Mouse (Mus musculus) MEL-GATA-1-ER (cell line): ENCODE measurements around the gene Gm16368.
"Not testable (repeated sequence)": the region's sequence is repeated elsewhere in the genome, so short reads cannot be mapped to it uniquely, and the experiment has no call there.

Experiments
- DNase-seq: peaks from one replicate; pipeline ENCODE4 v3.0.0-alpha.2; 2012; ENCODE audit warnings: low read depth; ENCODE audit errors: extremely low read depth

Gm16368 gene

DNA sequence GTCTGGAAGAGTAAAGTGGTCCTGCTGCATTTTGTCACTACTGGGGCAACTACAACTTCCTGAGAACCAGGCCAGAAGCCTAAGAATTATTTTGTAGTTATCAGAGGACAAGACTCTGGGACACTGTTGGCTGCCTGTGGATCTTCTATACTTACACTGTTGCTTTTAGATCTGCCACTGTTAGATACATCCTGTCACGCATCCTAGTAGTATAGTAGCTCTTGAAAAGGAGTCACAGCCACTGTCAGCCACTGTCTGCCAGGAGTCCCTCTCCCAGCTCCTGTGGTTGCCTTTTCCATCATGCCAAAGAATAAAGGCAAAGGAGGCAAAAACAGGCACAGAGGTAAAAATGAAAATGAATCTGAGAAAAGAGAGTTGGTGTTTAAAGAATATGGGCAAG, at the start of gene Gm16368:
Gene Gm16368, plus strand, starts transcription at position 301 of the 400 bp plus-strand sequence.
- not testable (repeated sequence) for DNase-seq

DNA sequence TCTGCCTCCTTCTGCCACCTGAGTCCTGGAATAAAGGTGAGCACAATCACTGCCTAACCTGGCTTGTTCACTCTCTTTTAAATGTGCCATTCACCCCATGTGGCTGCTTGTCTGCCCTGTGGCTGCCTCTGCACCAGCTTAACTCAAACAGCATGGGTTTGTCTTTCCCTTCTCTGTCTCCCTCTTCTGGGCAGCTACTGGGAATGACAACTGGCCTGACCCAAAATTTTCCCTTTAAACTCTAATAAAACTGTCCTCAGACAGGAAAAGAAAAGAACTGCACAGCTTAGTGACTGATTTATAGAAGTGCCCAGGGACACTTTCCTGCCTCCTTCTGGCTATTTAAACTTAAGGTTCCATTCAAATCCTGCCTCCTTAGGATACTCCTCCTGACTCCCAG, 44.4 kb upstream of the Gm16368 start:
- not testable (repeated sequence) for DNase-seq

DNA sequence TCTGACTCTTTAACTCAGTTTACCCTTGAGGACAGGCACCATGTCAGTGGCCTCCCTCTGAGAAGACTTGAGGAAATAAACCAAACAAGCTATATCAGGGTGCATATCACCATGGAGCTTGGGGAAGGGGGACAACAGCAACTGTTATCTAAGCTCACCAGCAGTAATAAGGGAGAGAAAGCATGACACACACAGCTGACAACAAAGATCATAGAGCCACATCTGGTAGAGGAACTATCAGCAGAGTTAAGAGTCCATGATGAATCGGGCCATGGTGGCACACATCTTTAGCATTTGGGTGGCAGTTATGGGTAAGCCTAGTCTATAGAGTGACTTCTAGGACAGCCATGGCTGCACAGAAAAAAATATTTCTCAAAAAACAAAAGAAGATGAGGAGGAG, 43.8 kb upstream of the Gm16368 start:
- DNase-seq: not testable (repeated sequence)

DNA sequence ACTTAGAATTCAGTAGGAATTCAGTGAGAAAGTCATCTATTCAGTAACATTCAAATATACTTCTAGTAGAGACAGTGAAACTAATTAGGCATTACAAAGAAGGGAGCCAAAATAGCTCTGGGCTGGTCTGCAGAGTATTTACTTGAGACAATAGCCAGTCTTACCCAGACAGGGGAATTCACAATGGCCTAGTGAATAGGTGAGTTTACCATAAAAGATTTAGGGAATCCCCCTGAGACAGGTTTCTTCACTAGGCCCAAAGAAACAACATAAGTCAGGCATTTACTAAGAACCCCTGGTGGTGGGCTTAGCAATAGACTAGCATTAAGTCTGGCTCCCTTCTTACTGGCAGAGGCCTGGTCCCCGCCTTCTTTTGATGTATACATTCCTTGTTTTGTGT, 38.3 kb upstream of the Gm16368 start:
- DNase-seq: not testable (repeated sequence)
